Mouse (Mus musculus) kidney, embryonic 16.5 days (tissue): ENCODE measurements around the gene Rbfox3. TPM values are rescaled to one million over a fixed set of nuclear protein-coding genes. Genes with fewer than 3 reads are reported as not detected.
"Not testable (repeated sequence)": the region's sequence is repeated elsewhere in the genome, so short reads cannot be mapped to it uniquely, and the experiment has no call there.

ENCODE experiments used
- ATAC-seq: fragments of 200-750 bp; cut with Nextera tagmentation; 2 replicates; pipeline ENCODE4 v1.8.0; 2017; ENCODE audit warnings: moderate TSS enrichment; ENCODE audit not compliant: low FRiP score, low TSS enrichment
- H3K27ac ChIP-seq: fragments of 300-500 bp; sonication (generic); 2 replicates; pipeline ENCODE4 v1.5.1; 2014; ENCODE audit warnings: low read length
- H3K27me3 ChIP-seq: fragments of 300-500 bp; sonication (generic); 2 replicates; pipeline ENCODE4 v1.6.1; 2014; ENCODE audit warnings: low read length, control low read depth, mixed read lengths; ENCODE audit not compliant: insufficient read depth
- H3K36me3 ChIP-seq: fragments of 300-500 bp; sonication (generic); 2 replicates; pipeline ENCODE4 v1.6.1; 2014; ENCODE audit warnings: low read length, control low read depth, mixed read lengths; ENCODE audit not compliant: insufficient read depth
- H3K4me1 ChIP-seq: fragments of 300-500 bp; sonication (generic); 2 replicates; pipeline ENCODE4 v1.6.1; 2014; ENCODE audit warnings: low read length, control low read depth, mixed read lengths; ENCODE audit not compliant: insufficient read depth
- H3K4me2 ChIP-seq: fragments of 300-500 bp; sonication (generic); replicated peaks from 2 replicates; pipeline ENCODE4 v1.6.1; 2014; ENCODE audit warnings: low read depth, low read length
- H3K4me3 ChIP-seq: fragments of 300-500 bp; sonication (generic); 2 replicates; pipeline ENCODE4 v1.5.1; 2014; ENCODE audit warnings: mild to moderate bottlenecking, low read length
- H3K9ac ChIP-seq: fragments of 300-500 bp; sonication (generic); replicated peaks from 2 replicates; pipeline ENCODE4 v1.6.1; 2014; ENCODE audit warnings: low read length
- H3K9me3 ChIP-seq: fragments of 300-500 bp; sonication (generic); 2 replicates; pipeline ENCODE4 v1.6.1; 2016; ENCODE audit warnings: low read length, control low read depth
- WGBS: fragments of 180-500 bp; shearing (Covaris S2); extraction: QIAGEN DNeasy Blood & Tissue Kit; methylation state at CpG from one replicate; pipeline ENCODE4 v1.1.7; 2014; 5-methylcytosine and 5-hydroxymethylcytosine counted together
- polyA plus RNA-seq: library from polyadenylated mRNA; unstranded; fragments of >200 nt; fragmentation: Nextera tagmentation; extraction: Ambion mirVana; gene quantifications from 2 replicates; pipeline ENCODE4 v1.2.1, GENCODE M21; 2015

Rbfox3 gene
- polyA plus RNA-seq, 1 experiment from 2014 or later = 1.0 TPM

GRCm38 (mm10) chr11:118774777-118775176 lies 136.6 kb downstream of the Rbfox3 start:
- 86% methylated on average over 2 of the region's 2 CpGs for WGBS
- H3K4me2 ChIP-seq, H3K4me3 ChIP-seq, H3K27ac ChIP-seq, H3K9ac ChIP-seq, H3K36me3 ChIP-seq, H3K9me3 ChIP-seq, ATAC-seq, H3K4me1 ChIP-seq: not testable (repeated sequence)
- H3K27me3 ChIP-seq = peaks cover 12% of the 10 kb centered on the region

- H3K27ac ChIP-seq = no peak overlapping the region
- WGBS = 63% methylated on average over 12 of the region's 12 CpGs
- no peaks in the 10 kb centered on the region for H3K9me3 ChIP-seq
- no peak overlapping the region for H3K4me2 ChIP-seq
- ATAC-seq = no peak
- peaks cover 7% of the 10 kb centered on the region for H3K4me1 ChIP-seq
- H3K36me3 ChIP-seq = no peaks in the 10 kb centered on the region
- H3K9ac ChIP-seq = no peak overlapping the region
- no peak overlapping the region for H3K4me3 ChIP-seq
- peaks cover 12% of the 10 kb centered on the region for H3K27me3 ChIP-seq
Observed at GRCm38 (mm10) chr11:118773076-118773583, 138.3 kb downstream of the Rbfox3 start.

GRCm38 (mm10) chr11:118771358-118771757 lies 140.0 kb downstream of the Rbfox3 start:
- WGBS = 82% methylated on average over 4 of the region's 4 CpGs
- peaks cover 7% of the 10 kb centered on the region for H3K4me1 ChIP-seq
- H3K4me2 ChIP-seq = no peak overlapping the region
- H3K36me3 ChIP-seq = no peaks in the 10 kb centered on the region
- H3K27me3 ChIP-seq = peaks cover 12% of the 10 kb centered on the region
- no peak overlapping the region for H3K27ac ChIP-seq
- H3K9ac ChIP-seq = no peak overlapping the region
- ATAC-seq = no peak
- no peak overlapping the region for H3K4me3 ChIP-seq
- H3K9me3 ChIP-seq = no peaks in the 10 kb centered on the region

GRCm38 (mm10) chr11:118770789-118771188 lies 140.6 kb downstream of the Rbfox3 start:
- H3K36me3 ChIP-seq = no peaks in the 10 kb centered on the region
- H3K4me2 ChIP-seq = no peak overlapping the region
- no peak overlapping the region for H3K27ac ChIP-seq
- WGBS = 87% methylated on average over 7 of the region's 7 CpGs
- H3K9me3 ChIP-seq = no peaks in the 10 kb centered on the region
- no peak overlapping the region for H3K9ac ChIP-seq
- peaks cover 12% of the 10 kb centered on the region for H3K27me3 ChIP-seq
- no peak for ATAC-seq
- H3K4me3 ChIP-seq = no peak overlapping the region
- peaks cover 7% of the 10 kb centered on the region for H3K4me1 ChIP-seq

- Histone ChIP-seq H3K9ac (no peak overlapping the region), H3K27ac (no peak overlapping the region), H3K4me1 (peaks cover 7% of the 10 kb centered on the region), H3K9me3 (no peaks in the 10 kb centered on the region), H3K27me3 (peaks cover 12% of the 10 kb centered on the region), H3K4me3 (no peak overlapping the region), H3K4me2 (no peak overlapping the region), H3K36me3 (no peaks in the 10 kb centered on the region)
- WGBS = 63% methylated on average over 2 of the region's 2 CpGs
- no peak for ATAC-seq
Observed at GRCm38 (mm10) chr11:118769542-118769941, 141.9 kb downstream of the Rbfox3 start.

GRCm38 (mm10) chr11:118768441-118768840 lies 143.0 kb downstream of the Rbfox3 start:
- no peaks in the 10 kb centered on the region for H3K36me3 ChIP-seq
- no peak for ATAC-seq
- no peak overlapping the region for H3K4me2 ChIP-seq
- H3K9me3 ChIP-seq = no peaks in the 10 kb centered on the region
- H3K27me3 ChIP-seq = peaks cover 8% of the 10 kb centered on the region
- no peak overlapping the region for H3K4me3 ChIP-seq
- peaks cover 7% of the 10 kb centered on the region for H3K4me1 ChIP-seq
- 65% methylated on average over 3 of the region's 3 CpGs for whole genome bisulfite sequencing
- no peak overlapping the region for H3K9ac ChIP-seq
- no peak overlapping the region for H3K27ac ChIP-seq

- no peaks in the 10 kb centered on the region; the same call in 1 of the 2 replicates for H3K27me3 ChIP-seq
- peaks cover 7% of the 10 kb centered on the region for H3K4me1 ChIP-seq
- H3K9me3 ChIP-seq = no peaks in the 10 kb centered on the region
- no peaks in the 10 kb centered on the region for H3K36me3 ChIP-seq
- no peak overlapping the region for H3K4me2 ChIP-seq
- no peak overlapping the region for H3K9ac ChIP-seq
- WGBS = 49% methylated on average over 4 of the region's 4 CpGs
- no peak overlapping the region for H3K27ac ChIP-seq
- no peak overlapping the region for H3K4me3 ChIP-seq
- ATAC-seq = no peak
Observed at GRCm38 (mm10) chr11:118767411-118767810, 144.0 kb downstream of the Rbfox3 start.

GRCm38 (mm10) chr11:118760296-118760988 lies 151.0 kb downstream of the Rbfox3 start:
- H3K27ac ChIP-seq = no peak overlapping the region
- H3K4me2 ChIP-seq = no peak overlapping the region
- WGBS = 81% methylated on average over 12 of the region's 12 CpGs
- no peaks in the 10 kb centered on the region for H3K27me3 ChIP-seq
- ATAC-seq = no peak
- no peak overlapping the region for H3K4me3 ChIP-seq
- no peaks in the 10 kb centered on the region for H3K36me3 ChIP-seq
- no peak overlapping the region for H3K9ac ChIP-seq
- H3K9me3 ChIP-seq = no peaks in the 10 kb centered on the region
- no peaks in the 10 kb centered on the region for H3K4me1 ChIP-seq

GRCm38 (mm10) chr11:118759228-118759627 lies 152.2 kb downstream of the Rbfox3 start:
- no peaks in the 10 kb centered on the region for H3K9me3 ChIP-seq
- no peaks in the 10 kb centered on the region for H3K36me3 ChIP-seq
- 84% methylated on average over 8 of the region's 8 CpGs for WGBS
- no peak overlapping the region for H3K9ac ChIP-seq
- no peaks in the 10 kb centered on the region; the same call in 1 of the 2 replicates for H3K27me3 ChIP-seq
- no peak overlapping the region for H3K27ac ChIP-seq
- H3K4me1 ChIP-seq = no peaks in the 10 kb centered on the region
- no peak overlapping the region for H3K4me3 ChIP-seq
- no peak overlapping the region for H3K4me2 ChIP-seq
- no peak for ATAC-seq

GRCm38 (mm10) chr11:118758277-118758990 lies 153.0 kb downstream of the Rbfox3 start:
- WGBS = 84% methylated on average over 10 of the region's 10 CpGs
- H3K36me3 ChIP-seq = no peaks in the 10 kb centered on the region
- no peak overlapping the region for H3K4me3 ChIP-seq
- no peak overlapping the region for H3K4me2 ChIP-seq
- H3K27me3 ChIP-seq = no peaks in the 10 kb centered on the region; the same call in 1 of the 2 replicates
- no peaks in the 10 kb centered on the region for H3K4me1 ChIP-seq
- no peak overlapping the region for H3K27ac ChIP-seq
- H3K9ac ChIP-seq = no peak overlapping the region
- no peaks in the 10 kb centered on the region for H3K9me3 ChIP-seq
- ATAC-seq = no peak
